Mouse (Mus musculus) heart, adult 2 months (tissue): ENCODE data around the gene Gm21586. TPM values are rescaled to one million over a fixed set of nuclear protein-coding genes. Genes with fewer than 3 reads are reported as not detected.
"Not testable (repeated sequence)": the region's sequence is repeated elsewhere in the genome, so short reads cannot be mapped to it uniquely, and the experiment has no call there.

Source experiments
- DNase-seq, 2 experiments: peaks; one replicate each; pipeline ENCODE4 v3.0.0; 2021
- H3K27ac ChIP-seq: fragments of 200-600 bp; 2 replicates; pipeline ENCODE4 v1.8.1; 2022
- H3K27me3 ChIP-seq: fragments of 200-500 bp; 2 replicates; pipeline ENCODE4 v1.6.1; 2012; ENCODE audit warnings: mild to moderate bottlenecking, low read length, inconsistent platforms, mixed read lengths; ENCODE audit not compliant: control insufficient read depth, insufficient read depth
- H3K36me3 ChIP-seq: fragments of 200-500 bp; 2 replicates; pipeline ENCODE4 v1.6.1; 2012; ENCODE audit warnings: low read length, inconsistent platforms; ENCODE audit not compliant: control insufficient read depth, insufficient read depth
- H3K4me1 ChIP-seq: fragments of 200-500 bp; 2 replicates; pipeline ENCODE4 v1.6.1; 2011; ENCODE audit warnings: low read length; ENCODE audit not compliant: control insufficient read depth, insufficient read depth
- H3K4me3 ChIP-seq: fragments of 200-600 bp; 2 replicates; pipeline ENCODE4 v1.8.1; 2022
- H3K79me2 ChIP-seq: fragments of 200-500 bp; replicated peaks from 2 replicates; pipeline ENCODE4 v1.6.1; 2012; ENCODE audit warnings: mild to moderate bottlenecking, inconsistent platforms, low read length, moderate library complexity, mixed read lengths; ENCODE audit not compliant: control insufficient read depth, insufficient read depth
- H3K9ac ChIP-seq: fragments of 200-500 bp; 2 replicates; pipeline ENCODE4 v1.6.1; 2012; ENCODE audit warnings: low read depth, mild to moderate bottlenecking, control low read depth, inconsistent platforms, low read length, mixed read lengths
- WGBS: fragments of 180-500 bp; shearing (Covaris S2); methylation state at CpG from one replicate; pipeline ENCODE4 v1.1.7; 2018; 5-methylcytosine and 5-hydroxymethylcytosine counted together
- intact Hi-C: fragments of 180-260 bp; cut with DNase I; formaldehyde crosslinking; loops from one replicate; pipeline ENCODE4 v1.15.1; 2025
- long read RNA-seq: library from polyadenylated mRNA; stranded (forward); transcript quantifications from one replicate; pipeline ENCODE4 v2.0.0, GENCODE M21; 2021
- polyA plus RNA-seq: library from polyadenylated mRNA; depleted of rRNA; stranded (reverse); fragments of >200 nt; gene quantifications from 2 replicates; pipeline ENCODE4 v1.2.3, GENCODE M21; 2012; rRNA removed
- total RNA-seq, 2 experiments: library from RNA; stranded (reverse); gene quantifications; 2 replicates each; pipeline ENCODE4 v1.2.3; 2021

Gm21586 gene
- total RNA-seq (not detected), polyA plus RNA-seq (not detected in 2 replicates)
- long read RNA-seq: 0 reads

DNA sequence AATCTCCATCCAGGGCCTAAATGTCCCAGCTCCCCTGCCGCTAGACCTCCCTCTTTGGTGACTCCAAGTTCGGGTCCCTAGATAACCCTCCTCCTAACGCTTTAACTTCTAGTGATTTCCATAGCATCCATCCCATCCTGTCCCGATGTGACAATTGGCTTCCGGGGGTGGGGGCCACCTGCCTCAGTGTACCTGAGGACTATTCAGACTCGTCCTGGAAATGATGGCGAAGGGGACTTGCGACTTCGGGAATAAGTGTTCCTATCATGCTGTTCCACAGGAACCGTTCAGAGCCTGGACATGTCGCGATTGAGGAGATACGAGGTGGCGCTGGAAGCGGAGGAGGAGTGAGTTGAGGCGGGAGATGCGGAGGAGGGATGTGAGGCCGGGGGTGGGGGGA, at the start of gene Gm21586:
TSS of gene Gm21586 (plus strand) at position 301 of the 400 bp plus-strand sequence.
- WGBS: no CpG with 5 or more reads among the region's 18 CpGs
- H3K27me3 ChIP-seq, H3K79me2 ChIP-seq, H3K9ac ChIP-seq, H3K4me3 ChIP-seq, H3K27ac ChIP-seq, H3K4me1 ChIP-seq, H3K36me3 ChIP-seq, intact Hi-C loops, DNase-seq: not testable (repeated sequence)

DNA sequence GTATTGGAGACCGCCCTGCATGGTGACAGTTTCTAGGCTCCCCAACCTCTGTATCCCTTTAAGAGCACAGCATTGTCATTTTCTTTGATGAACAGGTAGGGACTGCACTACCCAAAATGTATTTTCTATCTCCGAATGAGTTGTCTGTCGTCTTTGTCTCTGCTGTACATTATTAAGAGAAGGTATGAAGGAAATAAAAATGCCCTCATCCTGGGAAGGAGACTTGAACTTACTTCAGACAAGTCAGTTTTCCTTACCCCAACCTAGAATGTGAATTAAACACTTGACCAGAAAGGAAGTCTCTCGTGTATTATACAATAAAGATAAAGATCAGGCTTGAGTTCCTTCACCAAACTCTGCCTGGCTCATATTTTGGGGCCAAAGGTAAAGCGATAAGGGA, 27.3 kb downstream of the Gm21586 start, which contains the start of gene Gm2163:
TSS of gene Gm2163 (plus strand) at position 301 of the 400 bp plus-strand sequence.
- H3K4me3 ChIP-seq, DNase-seq, H3K36me3 ChIP-seq, H3K79me2 ChIP-seq, H3K27me3 ChIP-seq, H3K4me1 ChIP-seq, H3K9ac ChIP-seq, intact Hi-C loops, H3K27ac ChIP-seq: not testable (repeated sequence)
- WGBS: no CpG with 5 or more reads among the region's 5 CpGs

Other genes starting within 250 kb of the Gm21586 start
- under 1 TPM; 0.23 to 0.26 TPM for gene Gm10600, start 198.7 kb upstream of the Gm21586 start, total RNA-seq
- gene Gm10600, start 198.7 kb upstream of the Gm21586 start, polyA plus RNA-seq: not detected in 2 replicates
- not detected for gene Ccl21b, start 183.6 kb upstream of the Gm21586 start, total RNA-seq
- 1.5 TPM in 1 of 2 replicates, not detected in the other for gene Ccl21b, start 183.6 kb upstream of the Gm21586 start, polyA plus RNA-seq
- gene Gm21953, start 145.1 kb upstream of the Gm21586 start, total RNA-seq: not detected
- gene Gm21953, start 145.1 kb upstream of the Gm21586 start, polyA plus RNA-seq: not detected in 2 replicates
- gene Fam205a3, start 121.0 kb upstream of the Gm21586 start, total RNA-seq: not detected
- gene Fam205a3, start 121.0 kb upstream of the Gm21586 start, polyA plus RNA-seq: 0.04 and 0.06 TPM in 2 replicates
- not detected for gene Gm2163, start 27.4 kb downstream of the Gm21586 start, total RNA-seq
- 0.04 TPM in 1 of 2 replicates, not detected in the other for gene Gm2163, start 27.4 kb downstream of the Gm21586 start, polyA plus RNA-seq
- gene Fam205a2, start 88.8 kb downstream of the Gm21586 start, total RNA-seq: not detected
- gene Fam205a2, start 88.8 kb downstream of the Gm21586 start, polyA plus RNA-seq: 0.04 and 0.06 TPM in 2 replicates
- not detected for gene Gm10591, start 172.8 kb downstream of the Gm21586 start, total RNA-seq
- gene Gm10591, start 172.8 kb downstream of the Gm21586 start, polyA plus RNA-seq: 1.5 TPM in 1 of 2 replicates, not detected in the other
- 1 to 10 TPM; 2.7 to 4.8 TPM for gene Gm2564, start 190.3 kb downstream of the Gm21586 start, total RNA-seq
- 2.1 and 6.3 TPM in 2 replicates for gene Gm2564, start 190.3 kb downstream of the Gm21586 start, polyA plus RNA-seq
- gene Ccl27b, start 215.9 kb downstream of the Gm21586 start, total RNA-seq: not detected
- gene Ccl27b, start 215.9 kb downstream of the Gm21586 start, polyA plus RNA-seq: not detected in 2 replicates
- gene Il11ra2, start 222.5 kb downstream of the Gm21586 start, total RNA-seq: under 1 TPM in 1 of 2 experiments, not detected in 1; 0.29 TPM
- gene Il11ra2, start 222.5 kb downstream of the Gm21586 start, polyA plus RNA-seq: 0.70 TPM in 1 of 2 replicates, not detected in the other